Mouse (Mus musculus): ENCODE data around the gene Creb3l2. TPM values are rescaled to one million over a fixed set of nuclear protein-coding genes. Genes with fewer than 3 reads are reported as not detected.
A peak's percentile ranks its signal among the peaks of the same experiment; 100 is the strongest.

The Creb3l2 gene
- polyA plus RNA-seq, 1 experiment from 2014 or later: 5.7 TPM

GRCm38 (mm10) chr6:37329901-37330864 lies 111.8 kb downstream of the Creb3l2 start:
- H3K9ac ChIP-seq: no peak overlapping the region
- no peak overlapping the region for H3K4me2 ChIP-seq
- H3K36me3 ChIP-seq: no peaks in the 10 kb centered on the region; the same call in 1 of the 2 replicates
- H3K27ac ChIP-seq (replicated peaks): peak overlapping the region; percentile 81
- peak; percentile 88 for ATAC-seq (ENCODE audit: low read depth)
- H3K4me3 ChIP-seq: no peak overlapping the region
- H3K4me1 ChIP-seq (replicated peaks): peaks cover 56% of the 10 kb centered on the region
- H3K9me3 ChIP-seq: no peaks in the 10 kb centered on the region
- H3K27me3 ChIP-seq: no peaks in the 10 kb centered on the region
- 34% methylated on average over 5 of the region's 5 CpGs for WGBS

DNA sequence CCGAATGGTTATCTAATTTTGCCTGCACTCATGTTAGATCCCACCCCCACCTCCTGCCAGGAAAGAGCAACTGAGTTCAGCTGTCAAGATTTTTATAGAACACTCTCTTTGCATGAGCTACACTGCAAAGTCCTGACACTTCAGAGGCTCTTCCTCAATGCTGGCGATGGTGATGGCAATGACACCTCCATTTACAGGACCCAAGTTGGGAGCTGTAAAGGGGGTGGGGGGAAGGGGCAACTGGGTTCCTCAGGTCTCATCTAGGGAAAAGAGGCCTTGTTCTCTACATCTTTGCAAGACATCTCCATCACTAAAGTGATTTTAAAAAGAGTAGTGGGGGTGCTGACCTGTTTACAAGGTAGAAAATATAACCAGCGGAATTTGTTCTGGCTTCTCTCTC lies 112.6 kb downstream of the Creb3l2 start:
- H3K4me3 ChIP-seq: no peak overlapping the region
- no peak overlapping the region for H3K9ac ChIP-seq
- peak overlapping the region; percentile 81 for H3K27ac ChIP-seq (replicated peaks)
- no peaks in the 10 kb centered on the region for H3K27me3 ChIP-seq
- no peaks in the 10 kb centered on the region; the same call in 1 of the 2 replicates for H3K36me3 ChIP-seq
- no peaks in the 10 kb centered on the region for H3K9me3 ChIP-seq
- ATAC-seq (ENCODE audit: low read depth): no peak
- peaks cover 56% of the 10 kb centered on the region for H3K4me1 ChIP-seq (replicated peaks)
- H3K4me2 ChIP-seq: no peak overlapping the region
- 77% methylated on average over 3 of the region's 3 CpGs for WGBS

- Histone ChIP-seq H3K4me2 (no peak overlapping the region), H3K9me3 (no peaks in the 10 kb centered on the region), H3K27ac (replicated peaks) (peak overlapping the region; percentile 81; the same call in 1 of the 2 replicates), H3K27me3 (no peaks in the 10 kb centered on the region), H3K9ac (no peak overlapping the region), H3K4me1 (replicated peaks) (peaks cover 56% of the 10 kb centered on the region), H3K36me3 (no peaks in the 10 kb centered on the region), H3K4me3 (no peak overlapping the region)
- no peak for ATAC-seq (ENCODE audit: low read depth)
- 32% methylated on average over 7 of the region's 7 CpGs for WGBS
Observed at GRCm38 (mm10) chr6:37328671-37329070, 113.3 kb downstream of the Creb3l2 start.

- Histone ChIP-seq H3K4me2 (no peak overlapping the region), H3K4me3 (no peak overlapping the region), H3K36me3 (no peaks in the 10 kb centered on the region), H3K27me3 (no peaks in the 10 kb centered on the region), H3K9ac (no peak overlapping the region), H3K4me1 (replicated peaks) (peaks cover 56% of the 10 kb centered on the region), H3K9me3 (no peaks in the 10 kb centered on the region), H3K27ac (replicated peaks) (peak overlapping the region; percentile 18; the same call in 1 of the 2 replicates)
- no peak for ATAC-seq (ENCODE audit: low read depth)
- 52% methylated on average over 6 of the region's 6 CpGs for WGBS
Observed at GRCm38 (mm10) chr6:37327519-37327918, 114.4 kb downstream of the Creb3l2 start.

DNA sequence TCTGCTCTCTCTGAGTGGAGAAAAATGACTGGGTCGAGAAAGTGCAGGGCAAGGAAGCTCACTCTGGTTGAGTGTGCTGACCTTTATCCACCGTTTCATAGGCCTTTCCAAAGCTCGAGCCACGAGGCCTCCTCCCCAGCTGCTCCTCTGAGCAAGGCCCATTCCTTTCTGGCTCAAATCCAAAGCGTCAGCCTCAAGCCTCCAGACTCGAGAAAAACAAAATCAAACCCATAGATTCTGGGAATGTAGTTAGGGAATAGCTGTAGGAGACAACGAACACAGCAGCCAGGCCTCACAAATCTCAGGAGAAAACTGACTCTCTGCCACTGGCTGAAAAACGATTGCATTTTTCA lies 115.4 kb downstream of the Creb3l2 start:
- no peak for ATAC-seq (ENCODE audit: low read depth)
- no peak overlapping the region for H3K9ac ChIP-seq
- H3K9me3 ChIP-seq: no peaks in the 10 kb centered on the region
- peaks cover 53% of the 10 kb centered on the region for H3K4me1 ChIP-seq (replicated peaks)
- no peaks in the 10 kb centered on the region for H3K36me3 ChIP-seq
- WGBS: 39% methylated on average over 8 of the region's 8 CpGs
- H3K4me2 ChIP-seq: no peak overlapping the region
- H3K27ac ChIP-seq (replicated peaks): peak overlapping the region; percentile 65; the same call in 1 of the 2 replicates
- no peak overlapping the region for H3K4me3 ChIP-seq
- no peaks in the 10 kb centered on the region for H3K27me3 ChIP-seq

DNA sequence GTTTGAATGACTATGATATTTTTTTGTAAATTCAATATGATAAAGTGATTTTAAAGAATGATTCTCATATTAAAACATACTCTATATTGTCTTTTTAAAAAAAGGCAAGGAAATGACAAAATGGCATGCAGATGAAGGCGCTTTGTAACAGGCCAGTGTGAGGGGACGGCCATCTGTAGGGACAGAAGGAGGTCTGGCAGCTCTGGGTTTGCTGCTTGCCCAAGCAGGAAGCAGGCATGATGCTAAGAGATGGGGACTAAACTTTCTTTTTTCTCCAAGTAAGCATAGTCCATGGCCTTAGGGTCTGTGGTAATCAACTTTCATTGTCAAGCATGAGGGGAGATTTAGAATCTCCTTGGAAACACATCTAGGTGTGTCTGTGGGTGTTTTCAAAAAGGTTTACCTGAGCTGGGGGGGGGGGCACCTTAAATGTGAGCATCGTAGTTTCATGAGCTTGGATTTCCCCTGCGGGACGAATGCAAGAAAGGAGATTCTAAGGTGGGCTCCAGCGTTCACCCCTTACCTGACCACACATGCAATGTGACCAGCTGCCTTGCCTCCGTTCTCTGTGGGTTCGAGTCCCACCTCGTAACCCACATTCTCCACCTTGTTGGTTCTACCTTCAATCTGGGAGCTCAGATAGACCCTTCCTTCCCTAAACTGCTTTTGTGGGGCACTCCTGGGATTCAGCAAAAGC lies 115.9 kb downstream of the Creb3l2 start:
- Histone ChIP-seq H3K4me2 (no peak overlapping the region), H3K4me1 (replicated peaks) (peaks cover 48% of the 10 kb centered on the region), H3K36me3 (no peaks in the 10 kb centered on the region), H3K27ac (replicated peaks) (peak overlapping the region; percentile 65; the same call in 1 of the 2 replicates), H3K9me3 (no peaks in the 10 kb centered on the region), H3K4me3 (no peak overlapping the region), H3K27me3 (no peaks in the 10 kb centered on the region), H3K9ac (no peak overlapping the region)
- ATAC-seq (ENCODE audit: low read depth): no peak
- 95% methylated on average over 9 of the region's 9 CpGs for WGBS

DNA sequence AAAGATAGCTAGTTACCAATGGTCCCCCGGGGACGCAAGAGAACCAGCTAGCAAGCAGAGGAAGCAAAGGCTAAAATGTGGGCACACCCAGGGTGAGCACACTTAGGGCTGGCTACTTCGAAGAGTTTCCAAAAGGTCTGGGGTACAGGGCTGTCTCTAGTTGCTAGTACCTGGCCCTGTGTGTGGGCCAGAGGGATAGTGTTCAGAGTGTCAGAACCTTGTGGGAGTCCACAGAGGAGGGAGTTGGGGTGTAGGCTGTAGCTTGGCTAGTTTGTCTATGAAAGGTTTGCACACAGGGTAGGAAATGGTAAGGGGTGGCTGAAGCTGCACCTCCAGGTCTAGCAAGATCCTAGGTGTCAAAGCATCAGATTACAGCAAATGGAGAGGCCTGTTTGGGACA lies 116.9 kb downstream of the Creb3l2 start:
- Histone ChIP-seq H3K9ac (no peak overlapping the region), H3K4me1 (replicated peaks) (peaks cover 40% of the 10 kb centered on the region), H3K9me3 (no peaks in the 10 kb centered on the region), H3K27me3 (no peaks in the 10 kb centered on the region), H3K27ac (replicated peaks) (no peak overlapping the region), H3K36me3 (no peaks in the 10 kb centered on the region), H3K4me2 (no peak overlapping the region), H3K4me3 (no peak overlapping the region)
- WGBS: 83% methylated on average over 3 of the region's 3 CpGs
- no peak for ATAC-seq (ENCODE audit: low read depth)

GRCm38 (mm10) chr6:37322641-37323040 lies 119.3 kb downstream of the Creb3l2 start:
- Histone ChIP-seq H3K4me2 (no peak overlapping the region), H3K36me3 (no peaks in the 10 kb centered on the region), H3K4me3 (no peak overlapping the region), H3K27me3 (no peaks in the 10 kb centered on the region), H3K9me3 (no peaks in the 10 kb centered on the region), H3K9ac (no peak overlapping the region), H3K4me1 (replicated peaks) (peaks cover 16% of the 10 kb centered on the region), H3K27ac (replicated peaks) (no peak overlapping the region)
- WGBS: 90% methylated on average over 7 of the region's 7 CpGs
- ATAC-seq (ENCODE audit: low read depth): no peak

DNA sequence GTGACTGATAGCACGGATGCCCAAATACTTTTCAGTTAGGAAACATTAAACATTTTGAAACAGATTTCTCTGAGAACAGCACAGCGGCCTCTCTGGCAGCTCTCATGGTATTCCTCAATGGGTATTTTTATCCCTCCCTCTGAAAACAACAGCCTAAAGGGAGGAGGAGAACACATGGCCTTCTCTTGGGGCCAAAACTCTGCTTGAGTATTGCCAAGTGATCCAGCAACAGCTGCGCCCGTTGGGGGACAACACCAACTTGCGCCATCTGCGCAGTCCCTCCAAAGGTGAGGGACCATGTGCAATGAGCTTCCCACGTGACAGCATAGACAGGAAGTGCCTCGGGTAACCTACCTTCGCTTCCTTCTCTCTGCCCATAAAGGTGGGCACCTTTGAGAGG lies 119.9 kb downstream of the Creb3l2 start:
- no peak for ATAC-seq (ENCODE audit: low read depth)
- WGBS: 92% methylated on average over 9 of the region's 9 CpGs

DNA sequence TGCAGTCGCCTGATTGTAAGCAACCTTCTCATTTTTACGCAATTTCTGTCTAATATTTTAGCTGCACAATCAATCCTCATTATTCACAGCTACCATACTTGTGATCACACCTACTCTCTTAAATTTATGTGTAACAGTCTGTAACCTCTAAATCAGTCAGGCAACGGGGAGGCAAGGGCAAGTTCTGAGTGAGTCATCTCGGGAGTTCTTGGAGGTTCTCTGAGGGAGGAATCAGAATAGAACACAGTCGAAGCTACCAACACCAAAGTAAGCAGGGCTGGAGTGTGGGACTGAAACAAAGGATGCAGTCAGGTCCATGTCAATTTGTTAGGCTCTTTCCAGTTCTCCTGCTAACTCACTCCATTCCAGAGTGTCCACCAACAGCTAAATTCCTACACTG lies 124.0 kb downstream of the Creb3l2 start:
- 0 out of 2 replicates have a peak, but pooled peaks cover 3% of the 10 kb centered on the region for H3K9me3 ChIP-seq
- 82% methylated on average over 5 of the region's 5 CpGs for WGBS
- no peak overlapping the region for H3K27ac ChIP-seq (replicated peaks)
- H3K9ac ChIP-seq: no peak overlapping the region
- ATAC-seq (ENCODE audit: low read depth): no peak
- no peak overlapping the region for H3K4me3 ChIP-seq
- H3K36me3 ChIP-seq: no peaks in the 10 kb centered on the region
- no peak overlapping the region for H3K4me2 ChIP-seq
- no peaks in the 10 kb centered on the region for H3K4me1 ChIP-seq (replicated peaks)
- no peaks in the 10 kb centered on the region for H3K27me3 ChIP-seq

More for the DNA sequence above, 119.9 kb downstream of the Creb3l2 start:
- H3K9ac ChIP-seq: no peak overlapping the region
- H3K4me2 ChIP-seq: no peak overlapping the region
- no peaks in the 10 kb centered on the region for H3K27me3 ChIP-seq
- H3K27ac ChIP-seq (replicated peaks): no peak overlapping the region
- no peaks in the 10 kb centered on the region for H3K9me3 ChIP-seq
- H3K36me3 ChIP-seq: no peaks in the 10 kb centered on the region
- H3K4me3 ChIP-seq: no peak overlapping the region
- peaks cover 12% of the 10 kb centered on the region for H3K4me1 ChIP-seq (replicated peaks)

DNA sequence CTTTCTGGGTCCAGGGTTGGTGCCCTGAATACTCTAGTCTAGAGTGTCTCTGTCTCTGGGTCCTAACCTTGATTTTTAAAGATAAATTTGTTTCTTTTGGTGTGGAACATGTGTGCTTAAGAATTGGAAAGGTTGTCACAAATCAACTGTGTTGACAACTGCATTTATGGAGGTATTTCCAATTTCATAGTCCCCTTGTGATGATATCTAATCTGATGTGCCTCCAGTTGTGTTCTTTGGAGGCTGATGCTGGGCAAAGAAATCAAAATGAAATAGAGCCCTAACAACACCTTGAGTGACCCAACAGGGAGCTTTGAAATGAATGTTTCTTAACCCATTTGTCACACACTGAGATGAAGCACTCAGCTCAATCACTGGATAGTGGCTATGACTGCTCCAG lies 126.5 kb downstream of the Creb3l2 start:
- H3K9ac ChIP-seq: no peak overlapping the region

DNA sequence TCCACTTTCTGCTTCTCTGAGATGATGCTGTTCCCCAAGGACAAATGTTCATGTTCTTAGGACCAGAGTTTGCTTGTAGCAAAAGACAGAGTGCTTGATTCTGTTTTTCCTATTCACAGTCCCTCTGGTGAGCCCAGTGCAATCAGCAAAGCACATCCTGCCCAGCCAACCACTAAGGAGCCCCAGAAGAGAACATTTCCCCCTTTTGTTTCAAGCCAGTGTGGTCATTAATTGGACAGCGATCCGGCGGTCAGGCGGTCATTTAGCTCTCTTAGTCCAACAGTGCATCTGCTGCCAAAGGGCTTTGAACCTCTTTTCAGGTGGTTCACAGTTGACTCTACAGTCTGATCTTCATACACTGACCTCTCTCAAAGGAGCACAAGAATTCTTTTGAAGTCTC lies 131.3 kb downstream of the Creb3l2 start:
- no peaks in the 10 kb centered on the region for H3K4me1 ChIP-seq (replicated peaks)
- H3K9me3 ChIP-seq: no peaks in the 10 kb centered on the region
- no peak overlapping the region for H3K4me2 ChIP-seq
- WGBS: 94% methylated on average over 4 of the region's 4 CpGs
- no peak overlapping the region for H3K27ac ChIP-seq (replicated peaks)
- H3K27me3 ChIP-seq: no peaks in the 10 kb centered on the region
- no peaks in the 10 kb centered on the region for H3K36me3 ChIP-seq
- no peak overlapping the region for H3K9ac ChIP-seq
- H3K4me3 ChIP-seq: no peak overlapping the region
- ATAC-seq (ENCODE audit: low read depth): no peak

More for the DNA sequence above, 126.5 kb downstream of the Creb3l2 start:
- Histone ChIP-seq H3K27me3 (no peaks in the 10 kb centered on the region), H3K27ac (replicated peaks) (no peak overlapping the region), H3K4me2 (no peak overlapping the region), H3K4me3 (no peak overlapping the region), H3K4me1 (replicated peaks) (no peaks in the 10 kb centered on the region), H3K36me3 (no peaks in the 10 kb centered on the region), H3K9me3 (0 out of 2 replicates have a peak, but pooled peaks cover 3% of the 10 kb centered on the region)
- no peak for ATAC-seq (ENCODE audit: low read depth)

Measured in neural tube, embryonic 13.5 days (tissue).